Mouse (Mus musculus) hindbrain, embryonic 16.5 days (tissue): ENCODE measurements at regions not wholly inside any gene's neighbourhood (a gene's known extent, or its start where the extent isn't known, plus 50 kb on each side); places are given as distances from the start of the nearest gene placed in this dataset.

Source experiments
- ATAC-seq: fragments of 200-750 bp; cut with Nextera tagmentation; 2 replicates; pipeline ENCODE4 v1.8.0; 2017; ENCODE audit warnings: moderate TSS enrichment, moderate library complexity
- H3K27ac ChIP-seq: fragments of 300-500 bp; sonication (generic); 2 replicates; pipeline ENCODE4 v1.5.1; 2014; ENCODE audit warnings: low read depth, mild to moderate bottlenecking, control low read depth, low read length, moderate library complexity
- H3K27me3 ChIP-seq: fragments of 300-500 bp; sonication (generic); replicated peaks from 2 replicates; pipeline ENCODE4 v1.6.1; 2014; ENCODE audit warnings: low read length; ENCODE audit not compliant: control insufficient read depth, insufficient read depth
- H3K36me3 ChIP-seq: fragments of 300-500 bp; sonication (generic); 2 replicates; pipeline ENCODE4 v1.6.1; 2014; ENCODE audit warnings: mild to moderate bottlenecking, low read length, moderate library complexity, mixed read lengths; ENCODE audit not compliant: control insufficient read depth, insufficient read depth
- H3K4me1 ChIP-seq: fragments of 300-500 bp; sonication (generic); 2 replicates; pipeline ENCODE4 v1.6.1; 2014; ENCODE audit warnings: low read depth, low read length; ENCODE audit not compliant: control insufficient read depth, insufficient read depth
- H3K4me2 ChIP-seq: fragments of 300-500 bp; sonication (generic); 2 replicates; pipeline ENCODE4 v1.6.1; 2014; ENCODE audit warnings: mild to moderate bottlenecking, low read length, control low read depth, moderate library complexity
- H3K4me3 ChIP-seq: fragments of 300-500 bp; sonication (generic); 2 replicates; pipeline ENCODE4 v1.5.1; 2014; ENCODE audit warnings: mild to moderate bottlenecking, low read length, control low read depth, moderate library complexity
- H3K9ac ChIP-seq: fragments of 300-500 bp; sonication (generic); 2 replicates; pipeline ENCODE4 v1.6.1; 2014; ENCODE audit warnings: low read depth, mild to moderate bottlenecking, control low read depth, low read length, moderate library complexity
- H3K9me3 ChIP-seq: fragments of 300-500 bp; sonication (generic); 2 replicates; pipeline ENCODE4 v1.6.1; 2014; ENCODE audit warnings: mild to moderate bottlenecking, low read length, moderate library complexity; ENCODE audit not compliant: control insufficient read depth
- WGBS: fragments of 180-500 bp; shearing (Covaris S2); extraction: QIAGEN DNeasy Blood & Tissue Kit; methylation state at CpG from one replicate; pipeline ENCODE4 v1.1.7; 2014; 5-methylcytosine and 5-hydroxymethylcytosine counted together

DNA sequence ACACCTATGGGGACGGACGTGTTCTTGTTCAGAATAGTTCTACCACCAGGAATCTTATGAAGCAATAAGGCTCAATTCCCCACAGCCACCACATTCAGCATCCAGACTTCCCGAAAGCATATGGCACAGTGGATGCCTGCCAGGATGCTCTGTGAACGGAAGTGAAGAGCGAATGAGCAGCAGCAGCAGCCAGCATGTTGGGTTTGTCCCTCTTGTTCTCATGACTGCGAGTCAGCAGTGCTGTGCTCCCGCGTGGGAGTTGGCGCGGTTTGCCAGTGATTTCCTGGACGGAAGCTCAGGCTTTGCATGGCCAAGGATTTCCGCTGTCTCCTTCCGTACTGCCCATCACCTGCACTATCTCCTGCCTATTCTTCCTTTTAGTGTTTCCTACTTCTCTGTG lies 471.8 kb upstream of the Kif2a start:
- Histone ChIP-seq H3K4me3 (no peak overlapping the region), H3K9me3 (no peaks in the 10 kb centered on the region), H3K27me3 (no peaks in the 10 kb centered on the region), H3K36me3 (no peaks in the 10 kb centered on the region), H3K4me2 (peak overlapping the region; percentile 33), H3K9ac (no peak overlapping the region), H3K4me1 (no peaks in the 10 kb centered on the region), H3K27ac (no peak overlapping the region)
- WGBS = 62% methylated on average over 13 of the region's 13 CpGs
- ATAC-seq = peak; percentile 72

DNA sequence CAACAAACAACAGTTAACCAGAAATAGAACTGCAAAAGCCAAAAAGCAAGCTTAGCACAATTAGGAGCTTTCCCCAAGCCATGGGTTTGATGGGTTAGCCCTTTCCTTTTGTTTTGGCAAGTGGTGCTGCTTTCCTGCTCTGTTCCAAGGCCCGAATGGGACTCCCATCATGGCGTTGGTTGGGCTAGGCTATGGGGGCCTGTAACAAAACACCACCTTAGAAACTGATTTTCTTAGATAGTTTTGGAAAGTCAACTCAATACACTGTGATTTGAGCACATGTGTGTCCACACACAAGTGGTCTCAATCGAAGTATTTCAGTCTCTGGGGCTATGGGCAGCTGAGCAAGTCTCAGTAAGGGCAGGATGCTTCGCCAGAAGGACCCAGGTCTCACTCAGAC lies 470.5 kb upstream of the Kif2a start:
- no peak overlapping the region for H3K4me3 ChIP-seq
- no peaks in the 10 kb centered on the region for H3K36me3 ChIP-seq
- no peaks in the 10 kb centered on the region for H3K9me3 ChIP-seq
- no peak overlapping the region for H3K27ac ChIP-seq
- no peaks in the 10 kb centered on the region for H3K27me3 ChIP-seq
- H3K4me2 ChIP-seq = no peak overlapping the region
- no peak for ATAC-seq
- no peak overlapping the region for H3K9ac ChIP-seq
- 84% methylated on average over 4 of the region's 4 CpGs for WGBS
- no peaks in the 10 kb centered on the region for H3K4me1 ChIP-seq

DNA sequence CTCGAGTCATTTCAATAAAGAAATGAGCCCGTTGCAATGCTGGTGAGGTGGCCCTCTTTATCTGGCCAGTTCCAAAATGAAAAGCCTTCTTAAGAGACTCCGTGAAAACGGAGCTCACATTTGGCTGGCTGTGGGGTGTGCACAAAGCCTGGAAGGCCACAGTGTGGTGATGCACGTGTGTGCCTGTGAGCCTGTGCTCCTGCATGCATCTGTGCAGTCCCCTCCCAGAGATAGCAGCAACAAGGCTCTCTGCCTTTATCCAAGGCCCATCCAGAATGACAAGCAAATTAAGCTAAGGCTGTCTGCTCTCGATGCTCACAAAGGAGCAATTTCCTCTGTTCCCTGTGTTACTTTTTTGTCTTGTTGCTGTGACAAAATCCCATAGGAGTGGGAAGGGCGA lies 469.5 kb upstream of the Kif2a start:
- H3K9ac ChIP-seq = 0 out of 2 replicates have a peak overlapping the region, but pooled peaks have one; percentile 17
- H3K4me1 ChIP-seq = no peaks in the 10 kb centered on the region
- no peak overlapping the region for H3K27ac ChIP-seq
- H3K4me2 ChIP-seq = no peak overlapping the region
- no peak overlapping the region for H3K4me3 ChIP-seq
- H3K27me3 ChIP-seq = no peaks in the 10 kb centered on the region
- 45% methylated on average over 7 of the region's 7 CpGs for WGBS
- no peaks in the 10 kb centered on the region for H3K9me3 ChIP-seq
- ATAC-seq = 0 out of 2 replicates have a peak, but pooled peaks have one; percentile 43
- no peaks in the 10 kb centered on the region for H3K36me3 ChIP-seq

DNA sequence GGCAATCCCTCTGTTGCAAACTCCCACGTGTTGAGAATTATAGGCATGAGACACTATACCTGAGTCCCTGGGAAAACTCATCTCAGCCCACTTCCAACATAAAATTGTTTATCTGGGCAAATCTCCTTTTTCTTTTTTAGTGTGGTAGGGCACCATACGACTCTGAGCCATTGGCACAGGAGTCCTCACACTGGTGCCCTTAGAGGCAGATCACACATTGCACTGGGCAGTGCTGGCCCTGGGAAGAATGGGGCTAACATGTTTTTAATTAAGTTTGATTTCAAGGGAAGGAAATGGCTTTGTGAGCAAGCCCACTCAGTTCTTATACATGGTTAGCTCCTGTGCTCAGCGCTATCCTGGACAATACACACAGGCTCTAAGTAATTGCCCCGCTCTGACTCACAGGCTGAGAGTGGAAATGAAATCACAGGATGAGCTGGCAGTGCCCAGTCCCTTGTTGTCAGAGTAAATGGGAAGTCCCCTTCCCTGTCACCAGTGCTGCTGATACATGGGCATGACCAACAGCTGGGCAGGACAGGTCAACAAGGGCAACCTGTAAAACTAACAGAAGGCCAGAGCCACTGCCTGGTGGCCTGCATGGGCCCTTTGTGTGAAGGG lies 463.6 kb upstream of the Kif2a start:
- ATAC-seq = no peak

DNA sequence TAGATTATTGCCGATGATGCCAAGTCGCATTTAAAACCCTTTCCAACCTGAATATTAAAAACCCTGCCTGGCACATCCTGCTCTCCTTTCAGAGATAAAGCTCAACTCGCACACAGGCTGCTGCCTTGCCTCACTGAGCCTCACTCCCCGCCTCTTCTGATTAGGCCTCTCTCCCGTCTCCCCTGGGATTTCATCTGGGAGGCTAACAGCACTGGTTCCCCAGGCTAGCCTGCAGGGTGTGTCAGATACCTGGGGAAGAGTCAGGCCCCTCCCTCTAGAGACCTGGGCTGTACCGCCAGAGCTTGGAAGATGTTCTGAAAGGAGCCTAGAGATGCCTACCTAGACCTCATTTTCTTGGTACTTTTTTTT lies 462.7 kb upstream of the Kif2a start:
- peak; percentile 43; the same call in 1 of the 2 replicates for ATAC-seq
- H3K27ac ChIP-seq = 0 out of 2 replicates have a peak overlapping the region, but pooled peaks have one; percentile 3
- peaks cover 11% of the 10 kb centered on the region for H3K4me1 ChIP-seq
- WGBS = 42% methylated on average over 6 of the region's 6 CpGs
- no peak overlapping the region for H3K9ac ChIP-seq
- H3K4me3 ChIP-seq = no peak overlapping the region
- H3K9me3 ChIP-seq = no peaks in the 10 kb centered on the region
- H3K4me2 ChIP-seq = no peak overlapping the region
- H3K27me3 ChIP-seq = no peaks in the 10 kb centered on the region
- no peaks in the 10 kb centered on the region for H3K36me3 ChIP-seq

More for the DNA sequence above, 463.6 kb upstream of the Kif2a start:
- Histone ChIP-seq H3K4me3 (no peak overlapping the region), H3K4me2 (no peak overlapping the region), H3K27ac (no peak overlapping the region), H3K9ac (no peak overlapping the region), H3K27me3 (no peaks in the 10 kb centered on the region), H3K36me3 (no peaks in the 10 kb centered on the region), H3K9me3 (no peaks in the 10 kb centered on the region), H3K4me1 (peaks cover 11% of the 10 kb centered on the region)
- 63% methylated on average over 4 of the region's 4 CpGs for WGBS

DNA sequence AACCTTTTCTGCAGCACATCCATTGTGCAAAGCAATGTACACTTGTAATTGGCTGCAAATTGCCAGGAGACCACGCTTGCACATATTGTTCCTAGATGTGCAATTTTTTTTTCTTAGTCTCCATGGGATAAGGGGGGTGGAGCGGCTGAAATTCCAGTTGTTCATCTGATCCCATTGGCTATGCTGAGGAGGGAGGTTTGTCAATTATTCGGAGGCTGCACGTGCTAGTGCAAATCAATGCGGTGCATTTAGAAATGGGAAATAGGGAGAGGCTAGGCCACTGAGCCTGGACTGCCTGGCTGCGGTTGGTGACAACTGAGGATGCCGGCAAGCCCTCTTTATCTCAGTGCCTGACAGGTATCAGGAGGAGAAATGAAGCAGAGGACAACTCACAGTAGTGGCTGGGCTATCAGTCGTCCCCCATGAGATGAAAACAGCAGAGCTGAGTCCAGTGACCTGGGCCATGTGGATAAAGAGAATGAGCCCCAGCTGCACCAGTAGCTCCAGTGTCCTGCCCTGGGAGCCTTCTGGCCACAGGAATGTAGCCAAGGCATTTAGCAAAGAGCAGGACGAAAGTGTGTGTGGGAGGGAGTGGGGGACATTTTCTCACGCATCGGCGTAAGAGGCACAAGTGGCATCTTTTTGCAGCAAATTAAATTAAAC lies 462.2 kb upstream of the Kif2a start:
- Histone ChIP-seq H3K27me3 (no peaks in the 10 kb centered on the region), H3K4me2 (no peak overlapping the region), H3K9me3 (no peaks in the 10 kb centered on the region), H3K4me3 (no peak overlapping the region), H3K36me3 (no peaks in the 10 kb centered on the region), H3K9ac (no peak overlapping the region), H3K4me1 (peaks cover 11% of the 10 kb centered on the region), H3K27ac (peak overlapping the region; percentile 19; the same call in 1 of the 2 replicates)
- peak; percentile 77 for ATAC-seq
- WGBS = 16% methylated on average over 12 of the region's 12 CpGs

DNA sequence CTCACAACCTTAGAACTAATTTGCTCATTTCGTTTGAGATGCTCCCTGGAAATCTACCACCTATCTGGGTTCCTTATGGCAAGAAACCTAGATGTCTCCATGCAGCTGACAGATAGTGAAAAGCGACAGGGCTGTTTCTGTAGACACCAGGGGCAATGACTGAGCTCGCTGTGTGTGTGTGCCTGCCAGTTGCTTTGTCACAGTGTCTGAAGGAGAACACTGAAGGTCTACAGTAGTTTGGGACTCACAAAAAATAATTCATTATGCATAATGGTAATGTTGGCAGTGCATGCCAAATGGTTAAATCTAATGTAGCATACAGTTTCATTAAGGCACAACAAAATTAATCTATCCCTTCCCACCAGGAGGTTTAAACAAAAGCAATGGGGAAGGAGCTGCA lies 453.2 kb upstream of the Kif2a start:
- Histone ChIP-seq H3K27ac (no peak overlapping the region), H3K9me3 (no peaks in the 10 kb centered on the region), H3K9ac (no peak overlapping the region), H3K36me3 (no peaks in the 10 kb centered on the region), H3K27me3 (no peaks in the 10 kb centered on the region), H3K4me1 (peaks cover 10% of the 10 kb centered on the region), H3K4me2 (no peak overlapping the region), H3K4me3 (no peak overlapping the region)
- peak; percentile 31; the same call in 1 of the 2 replicates for ATAC-seq
- WGBS = 41% methylated on average over 3 of the region's 3 CpGs

DNA sequence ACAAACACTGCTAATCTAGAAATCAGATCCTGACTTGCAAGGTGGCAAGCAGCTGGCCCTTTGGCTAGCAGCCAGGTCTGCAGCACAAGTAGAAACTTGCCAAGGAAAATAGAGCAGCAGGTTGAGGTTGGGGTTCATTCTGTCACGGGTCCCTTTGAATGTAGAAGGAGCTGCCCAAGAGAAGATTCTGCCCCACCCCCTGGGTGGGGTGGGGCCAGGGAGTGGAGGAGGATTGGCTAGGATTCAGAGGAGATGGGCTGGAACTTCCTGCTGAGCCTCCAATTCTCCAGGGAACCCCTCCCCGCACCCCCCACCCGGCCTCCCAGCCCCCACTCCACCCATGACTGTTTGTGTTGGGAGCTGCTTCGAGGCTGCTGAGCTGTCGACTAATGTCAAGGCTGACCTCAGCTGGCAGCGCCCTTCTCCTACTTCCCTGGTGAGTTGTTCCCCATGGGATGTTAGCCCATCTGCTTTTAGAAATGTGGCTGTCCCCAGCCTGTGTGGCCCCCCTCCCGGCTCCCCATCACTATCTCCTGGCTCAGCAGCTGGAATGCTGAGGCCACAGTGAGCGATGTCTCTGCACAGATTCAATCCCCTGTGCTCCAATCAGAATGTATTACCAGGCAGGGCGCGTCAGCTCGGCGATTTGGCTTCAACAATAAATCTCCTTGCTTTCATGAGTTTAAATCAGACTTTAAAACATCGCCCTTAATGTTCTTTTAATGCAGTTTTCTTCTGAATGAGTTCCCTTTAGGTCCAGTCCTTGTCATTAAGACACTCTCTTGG lies 447.8 kb upstream of the Kif2a start:
- Histone ChIP-seq H3K4me3 (peak overlapping the region; percentile 22), H3K9me3 (no peaks in the 10 kb centered on the region), H3K36me3 (no peaks in the 10 kb centered on the region), H3K4me1 (peaks cover 18% of the 10 kb centered on the region), H3K9ac (peak overlapping the region; percentile 49; the same call in 1 of the 2 replicates), H3K27ac (peak overlapping the region; percentile 33; the same call in 1 of the 2 replicates), H3K4me2 (peak overlapping the region; percentile 56), H3K27me3 (no peaks in the 10 kb centered on the region)
- peak; percentile 73 for ATAC-seq
- WGBS = 1% methylated on average over 13 of the region's 13 CpGs

DNA sequence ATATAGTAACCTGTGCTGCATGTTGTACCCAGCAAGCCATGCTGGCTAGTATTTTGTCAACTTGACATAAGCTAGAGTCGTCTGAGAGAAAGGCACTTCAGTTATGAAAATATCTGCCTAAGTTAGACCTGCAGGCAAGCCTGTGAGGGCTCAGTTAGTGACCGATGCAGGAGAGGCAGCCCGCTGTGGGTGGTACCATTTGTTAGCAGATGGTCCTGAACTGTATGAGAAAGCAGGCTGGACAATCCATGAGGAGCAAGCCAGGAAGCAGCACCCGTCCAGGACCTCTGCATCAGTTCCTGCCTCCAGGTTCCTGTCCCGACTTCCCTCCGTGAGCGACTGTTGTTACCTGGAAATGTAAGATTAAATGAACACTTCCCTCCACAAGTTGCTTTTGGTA lies 440.9 kb upstream of the Kif2a start:
- no peak for ATAC-seq

More for the DNA sequence above, 440.9 kb upstream of the Kif2a start:
- H3K9ac ChIP-seq = no peak overlapping the region
- H3K4me1 ChIP-seq = peaks cover 3% of the 10 kb centered on the region
- no peak overlapping the region for H3K4me3 ChIP-seq
- H3K9me3 ChIP-seq = no peaks in the 10 kb centered on the region
- H3K27ac ChIP-seq = no peak overlapping the region
- H3K4me2 ChIP-seq = no peak overlapping the region
- H3K36me3 ChIP-seq = no peaks in the 10 kb centered on the region
- 88% methylated on average over 7 of the region's 7 CpGs for WGBS
- H3K27me3 ChIP-seq = no peaks in the 10 kb centered on the region
